Mouse (Mus musculus): Measurements from ENCODE around the gene Ctrl.

- TF ChIP-seq GATA1 (IDR thresholded peaks at IDR 0.05; ENCODE audit: low read length) (no peak), TAL1 (IDR thresholded peaks at IDR 0.05; ENCODE audit: low read length) (no peak)
Observed at GRCm38 (mm10) chr8:105965905-105966341, 32.3 kb upstream of the Ctrl start, which contains the start of gene Slc12a4.

Measured in erythroblast, embryonic 14.5 days (primary cell).